Mouse (Mus musculus) G1E (cell line): ENCODE data around the gene Hoxb1.

Experiments used
- CTCF ChIP-seq: IDR thresholded peaks from 2 replicates; pipeline ENCODE4 v1.5.1; 2012; ENCODE audit warnings: low read depth, low read length, inconsistent platforms, mixed read lengths
- GATA1 ChIP-seq: IDR thresholded peaks from 2 replicates; pipeline ENCODE4 v1.6.1; 2012; ENCODE audit warnings: borderline replicate concordance, low read length, inconsistent platforms, mixed read lengths

- TF ChIP-seq CTCF (no peak), GATA1 (no peak)
Measured at GRCm38 (mm10) chr11:96353939-96354338, 11.6 kb upstream of the Hoxb1 start.
